Mouse (Mus musculus) adrenal gland, postnatal 14 days (tissue): Measurements from ENCODE around the gene Olfr1061. TPM values are rescaled to one million over a fixed set of nuclear protein-coding genes. Genes with fewer than 3 reads are reported as not detected.
"Not testable (repeated sequence)": the region's sequence is repeated elsewhere in the genome, so short reads cannot be mapped to it uniquely, and the experiment has no call there.

Experiments
- DNase-seq: peaks from one replicate; pipeline ENCODE4 v3.0.0; 2021; ENCODE audit warnings: mixed read lengths
- long read RNA-seq, 2 experiments: library from polyadenylated mRNA; stranded (forward); transcript quantifications; one replicate each; pipeline ENCODE4 v2.0.0; 2021
- total RNA-seq: library from RNA; stranded (reverse); gene quantifications from 2 replicates; pipeline ENCODE4 v1.2.3, GENCODE M21; 2021

Gene Olfr1061
- not detected in 2 replicates for total RNA-seq
- long read RNA-seq, experiment 1 = 0 reads
- long read RNA-seq, experiment 2 = 0 reads

DNA sequence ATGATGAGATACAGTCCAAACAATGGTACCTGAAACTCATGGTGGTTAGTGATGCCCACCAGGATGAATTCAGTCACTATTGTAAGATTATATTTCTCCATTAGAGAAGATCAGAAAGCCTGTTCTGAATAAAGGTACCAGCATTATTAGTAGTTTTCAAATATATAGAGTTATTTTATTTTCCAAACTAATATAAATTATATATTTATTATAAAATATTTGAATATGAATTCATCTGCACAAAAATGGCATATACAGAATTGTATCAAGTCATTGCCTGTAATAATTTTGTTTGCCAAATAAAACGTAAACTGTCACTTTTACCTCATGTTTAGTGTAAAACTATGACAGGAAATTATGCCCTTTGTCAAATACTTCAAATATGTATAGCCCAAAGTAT is at the start of gene Olfr1061:
TSS of gene Olfr1061 (minus strand) at position 101 of the 400 bp plus-strand sequence.
- no peak for DNase-seq

DNA sequence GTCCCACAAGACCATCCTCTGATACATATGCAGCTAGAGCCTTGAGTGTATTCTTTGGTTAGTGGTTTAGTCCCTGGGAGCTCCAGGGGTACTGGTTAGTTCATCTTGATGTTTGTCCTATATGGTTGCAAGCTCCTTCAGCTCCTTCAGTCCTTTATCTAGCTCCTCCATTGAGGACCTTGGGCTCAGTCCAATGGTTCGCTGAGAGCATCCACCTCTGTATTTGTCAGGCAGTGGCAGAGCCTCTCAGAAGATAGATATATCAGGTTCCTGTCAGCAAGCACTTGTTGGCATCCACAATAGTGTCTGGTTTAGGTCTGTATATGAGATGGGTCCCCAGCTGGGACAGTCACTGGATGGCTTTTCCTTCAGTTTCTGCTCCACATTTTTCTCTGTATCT is 46.6 kb upstream of the Olfr1061 start:
- no peak for DNase-seq

DNA sequence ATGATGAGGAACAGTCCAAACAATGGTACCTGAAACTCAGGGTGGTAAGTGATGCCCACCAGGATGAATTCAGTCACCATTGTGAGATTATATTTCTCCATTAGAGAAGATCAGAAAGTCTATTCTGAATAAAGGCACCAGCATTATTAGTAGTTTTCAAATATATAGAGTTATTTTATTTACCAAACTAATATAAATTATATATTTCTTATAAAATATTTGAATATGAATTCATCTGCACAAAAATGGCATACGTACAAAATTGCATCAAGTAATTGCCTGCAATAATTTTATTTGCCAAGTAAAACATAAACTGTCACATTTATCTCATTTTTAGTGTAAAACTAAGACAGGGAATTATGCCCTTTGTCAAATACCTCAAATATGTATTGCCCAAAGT is 42.3 kb upstream of the Olfr1061 start, which contains the start of gene Olfr1066:
TSS of gene Olfr1066 (minus strand) at position 101 of the 400 bp plus-strand sequence.
- DNase-seq = no peak

DNA sequence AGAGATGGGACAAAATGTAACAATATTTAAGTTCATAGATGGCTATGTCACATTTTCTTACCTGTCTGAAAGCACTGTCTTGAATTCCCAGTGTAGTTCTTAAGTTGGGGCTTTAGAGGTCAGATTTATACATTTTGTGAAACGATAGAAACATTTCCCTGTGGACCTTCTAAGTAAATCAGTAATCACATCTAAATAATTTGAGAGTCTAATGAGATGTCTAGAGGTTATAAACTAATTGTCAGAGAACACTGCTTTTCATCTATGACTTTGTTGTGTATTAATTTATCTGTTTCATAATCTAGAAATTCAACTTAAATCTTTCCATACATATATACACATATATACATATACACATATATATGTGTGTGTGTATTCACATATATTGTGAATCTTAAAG is 36.6 kb upstream of the Olfr1061 start, which contains the start of gene Olfr1065:
TSS of gene Olfr1065 (minus strand) at position 101 of the 400 bp plus-strand sequence.
- not testable (repeated sequence) for DNase-seq

DNA sequence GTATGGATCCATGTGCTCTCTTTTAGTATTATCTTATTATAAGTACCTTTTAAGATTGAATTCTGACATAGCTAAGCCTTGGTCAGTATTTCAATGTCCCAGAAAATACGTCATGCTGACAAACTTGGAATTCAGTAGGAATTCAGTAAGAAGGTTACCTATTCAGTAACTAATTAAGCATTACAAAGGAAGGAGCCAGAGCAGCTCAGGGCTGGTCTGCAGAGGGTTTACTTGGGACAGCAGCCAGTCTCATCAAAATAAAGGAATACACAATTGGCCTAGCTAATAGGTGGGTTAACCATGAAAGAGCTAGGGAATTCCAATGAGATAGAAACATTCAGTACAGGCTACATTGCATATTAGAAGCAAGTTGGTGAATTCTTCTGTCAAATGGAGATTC is 28.3 kb upstream of the Olfr1061 start:
- not testable (repeated sequence) for DNase-seq

DNA sequence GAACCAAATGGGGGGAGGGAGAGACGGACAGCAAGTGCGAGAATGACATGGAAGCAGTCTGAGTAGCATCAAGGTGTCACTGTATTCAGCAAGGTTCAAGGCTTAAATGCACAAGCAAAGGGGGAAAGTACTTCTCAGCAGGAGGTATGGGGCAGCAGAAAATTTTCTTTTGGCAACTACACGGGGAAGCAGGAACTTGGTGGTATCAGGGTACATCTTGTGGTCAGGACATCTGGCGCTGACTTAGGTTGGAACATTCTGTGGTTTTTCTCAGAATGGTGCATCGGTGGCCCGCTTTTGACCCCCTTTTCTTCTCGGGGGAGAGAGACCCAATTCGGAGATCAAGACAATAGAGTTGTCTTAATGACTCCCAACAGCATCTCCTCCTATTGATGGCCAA is 14.7 kb upstream of the Olfr1061 start:
- not testable (repeated sequence) for DNase-seq

DNA sequence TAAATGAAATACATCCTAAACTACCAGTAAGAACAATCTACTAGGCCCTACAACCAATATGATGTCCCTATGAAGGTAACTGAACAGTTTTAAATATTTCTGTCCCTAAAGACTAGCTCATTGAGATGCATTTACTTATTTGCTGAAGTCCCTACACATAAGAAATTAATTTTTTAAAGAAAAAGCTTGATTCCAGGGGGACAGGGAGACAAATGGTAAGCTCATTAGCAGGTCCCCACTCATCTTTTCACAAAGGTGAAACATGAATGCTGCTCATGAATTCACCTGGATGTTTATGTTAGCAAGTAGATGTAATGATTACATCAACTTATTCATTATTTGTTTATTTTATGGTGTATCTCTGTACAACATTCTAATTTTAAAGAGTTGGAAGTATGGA is 12.8 kb upstream of the Olfr1061 start, which contains the start of gene Olfr1062:
TSS of gene Olfr1062 (minus strand) at position 101 of the 400 bp plus-strand sequence.
- DNase-seq = not testable (repeated sequence)

DNA sequence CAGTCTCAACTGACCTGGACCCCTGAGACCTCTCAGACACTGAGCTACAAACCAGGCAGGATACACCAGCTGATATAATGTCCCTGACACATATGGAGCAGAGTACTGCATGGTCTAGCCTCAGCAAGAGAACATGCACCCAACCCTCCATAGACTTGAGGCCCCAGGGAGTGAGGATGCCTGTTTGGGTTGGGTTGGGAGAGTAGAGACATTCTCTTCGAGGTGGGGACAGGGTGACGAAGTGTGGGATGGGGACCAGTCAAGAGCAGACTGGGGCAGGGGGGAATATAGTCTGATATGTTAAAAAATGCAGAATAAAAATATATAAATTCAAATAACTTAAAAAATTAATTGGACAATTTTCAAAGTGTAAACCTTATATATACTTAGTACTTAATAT is 18.7 kb downstream of the Olfr1061 start:
- DNase-seq = no peak

DNA sequence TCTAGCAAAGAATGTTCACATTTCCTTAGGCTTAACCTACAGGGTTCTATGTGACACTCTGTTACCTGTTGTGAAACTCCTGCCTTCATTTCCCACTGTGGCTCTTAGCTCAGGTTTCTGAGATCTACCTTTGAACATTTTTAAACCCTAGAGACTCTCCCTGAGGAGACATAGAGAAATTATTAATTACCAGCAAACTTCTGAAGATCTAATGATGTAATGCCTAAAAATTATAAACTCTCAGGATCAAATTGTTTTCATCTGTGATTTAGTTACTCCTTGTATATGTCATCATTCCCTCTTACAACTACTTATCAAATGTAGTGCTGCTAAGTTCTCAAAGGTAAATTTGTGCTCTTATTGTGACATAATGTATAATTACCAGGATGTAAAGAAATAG is 25.4 kb downstream of the Olfr1061 start, which contains the start of gene Olfr1058:
TSS of gene Olfr1058 (minus strand) at position 101 of the 400 bp plus-strand sequence.
- not testable (repeated sequence) for DNase-seq

DNA sequence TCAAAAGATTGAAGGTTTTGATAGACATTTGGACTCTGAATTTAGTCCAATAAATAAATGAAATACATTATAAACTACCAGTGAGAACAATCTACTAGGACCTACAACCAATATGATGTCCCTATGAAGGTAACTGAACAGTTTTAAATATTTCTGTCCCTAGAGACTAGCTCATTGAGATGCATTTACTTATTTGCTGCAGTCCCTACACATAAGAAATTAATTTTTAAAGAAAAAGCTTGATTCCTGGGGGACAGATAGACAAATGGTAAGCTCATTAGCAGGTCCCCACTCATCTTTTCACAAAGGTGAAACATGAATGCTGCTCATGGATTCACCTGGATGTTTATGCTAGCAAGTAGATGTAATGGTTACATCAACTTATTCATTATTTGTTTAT is 35.6 kb downstream of the Olfr1061 start, which contains the start of gene Olfr1057:
TSS of gene Olfr1057 (minus strand) at position 101 of the 400 bp plus-strand sequence.
- DNase-seq = no peak

DNA sequence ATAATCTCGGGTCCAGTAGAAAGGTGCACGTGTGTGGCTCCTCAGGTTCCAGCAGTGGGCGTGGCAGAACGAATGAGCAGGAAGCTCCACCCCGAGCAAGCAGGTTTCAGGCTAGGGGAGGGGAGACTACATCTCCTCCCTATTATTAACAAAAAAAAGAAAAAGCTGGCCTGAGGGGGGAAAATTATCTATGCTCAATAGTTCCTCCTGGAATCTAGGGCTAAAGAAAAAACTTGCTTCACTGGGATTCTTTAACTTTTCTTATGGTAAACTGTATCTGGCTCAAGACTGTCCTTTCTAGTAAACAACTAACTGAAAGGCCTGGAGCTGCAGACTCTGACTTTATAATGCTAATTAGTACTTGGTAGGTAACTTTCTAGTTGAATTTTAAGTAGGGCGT is 47.5 kb downstream of the Olfr1061 start:
- DNase-seq = not testable (repeated sequence)

Other genes starting within 250 kb of the Olfr1061 start
- gene Olfr1043, start 246.5 kb downstream of the Olfr1061 start, total RNA-seq = not detected in 2 replicates
- gene Olfr1044, start 236.2 kb downstream of the Olfr1061 start, total RNA-seq = not detected in 2 replicates
- not detected in 2 replicates for gene Olfr52, start 228.4 kb downstream of the Olfr1061 start, total RNA-seq
- gene Olfr1045, start 211.0 kb downstream of the Olfr1061 start, total RNA-seq = not detected in 2 replicates
- gene Olfr1046, start 194.7 kb downstream of the Olfr1061 start, total RNA-seq = not detected in 2 replicates
- gene Olfr1047, start 182.6 kb downstream of the Olfr1061 start, total RNA-seq = not detected in 2 replicates
- gene Olfr1048, start 173.8 kb downstream of the Olfr1061 start, total RNA-seq = not detected in 2 replicates
- gene Olfr1049, start 155.7 kb downstream of the Olfr1061 start, total RNA-seq = not detected in 2 replicates
- gene Olfr1051, start 135.0 kb downstream of the Olfr1061 start, total RNA-seq = not detected in 2 replicates
- not detected in 2 replicates for gene Olfr1052, start 121.6 kb downstream of the Olfr1061 start, total RNA-seq
- gene Olfr1053, start 98.8 kb downstream of the Olfr1061 start, total RNA-seq = not detected in 2 replicates
- not detected in 2 replicates for gene Olfr1054, start 78.6 kb downstream of the Olfr1061 start, total RNA-seq
- not detected in 2 replicates for gene Olfr1055, start 63.8 kb downstream of the Olfr1061 start, total RNA-seq
- not detected in 2 replicates for gene Olfr1056, start 51.6 kb downstream of the Olfr1061 start, total RNA-seq
- not detected in 2 replicates for gene Olfr1057, start 35.7 kb downstream of the Olfr1061 start, total RNA-seq
- gene Olfr1058, start 25.5 kb downstream of the Olfr1061 start, total RNA-seq = not detected in 2 replicates
- gene Olfr1062, start 12.7 kb upstream of the Olfr1061 start, total RNA-seq = not detected in 2 replicates
- not detected in 2 replicates for gene Olfr1065, start 36.5 kb upstream of the Olfr1061 start, total RNA-seq
- not detected in 2 replicates for gene Olfr1066, start 42.2 kb upstream of the Olfr1061 start, total RNA-seq
- not detected in 2 replicates for gene Olfr228, start 73.3 kb upstream of the Olfr1061 start, total RNA-seq
- gene Olfr1076, start 94.4 kb upstream of the Olfr1061 start, total RNA-seq = not detected in 2 replicates
- gene Olfr1079, start 128.4 kb upstream of the Olfr1061 start, total RNA-seq = not detected in 2 replicates
- not detected in 2 replicates for gene Olfr1080, start 144.2 kb upstream of the Olfr1061 start, total RNA-seq
- gene Olfr1082, start 184.9 kb upstream of the Olfr1061 start, total RNA-seq = not detected in 2 replicates
- gene Olfr1084, start 225.7 kb upstream of the Olfr1061 start, total RNA-seq = not detected in 2 replicates
- gene Olfr1085, start 248.0 kb upstream of the Olfr1061 start, total RNA-seq = not detected in 2 replicates